Mouse (Mus musculus): ENCODE measurements around the gene Rbpj. TPM values are rescaled to one million over a fixed set of nuclear protein-coding genes. Genes with fewer than 3 reads are reported as not detected.

Gene Rbpj
- polyA plus RNA-seq (2014; fragmentation: Nextera tagmentation; extraction: Ambion mirVana) = 56.1 and 65.0 TPM in 2 replicates

DNA sequence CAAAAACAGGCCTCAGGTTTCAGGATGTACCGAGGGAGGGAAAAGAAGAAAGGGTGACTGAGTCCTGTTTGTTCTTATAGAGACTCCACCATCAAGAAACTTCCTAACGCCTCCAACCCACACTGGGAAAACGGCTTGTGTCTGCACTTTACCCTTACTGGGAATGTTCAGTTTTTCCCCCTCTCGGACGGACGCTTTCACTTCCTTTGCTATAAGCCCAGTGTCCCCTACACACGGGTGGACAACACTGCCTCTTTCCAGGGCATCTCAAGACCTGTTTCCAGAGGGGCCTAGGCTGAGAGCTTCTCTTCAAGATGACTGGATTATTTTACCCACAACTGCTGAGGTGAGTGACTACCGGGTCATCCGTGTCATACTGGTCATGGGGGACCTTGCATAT, at the start of gene Rbpj:
Rbpj (plus strand) TSS at position 270 of the 400 bp plus-strand sequence.
- no peak within 1 kb of the TSS for H3K9ac ChIP-seq (ENCODE audit: low read depth, low read length)
- no peaks in the 10 kb centered on the region for H3K36me3 ChIP-seq (ENCODE audit: control insufficient read depth, insufficient read depth, low read length)
- ATAC-seq (ENCODE audit: low FRiP score) (no peak), DNase-seq (ENCODE audit: low spot score) (no peak)
- H3K9me3 ChIP-seq (ENCODE audit: control insufficient read depth, low read length) = no peaks in the 10 kb centered on the region
- WGBS = 88% methylated on average over 9 of the region's 9 CpGs
- no peak within 1 kb of the TSS for H3K4me3 ChIP-seq (ENCODE audit: low read depth, low read length)
- H3K27ac ChIP-seq (ENCODE audit: low read depth, low read length) = no peak within 1 kb of the TSS
- H3K4me1 ChIP-seq (replicated peaks; ENCODE audit: control insufficient read depth, insufficient read depth, low read length) = no peaks in the 10 kb centered on the region
- H3K27me3 ChIP-seq (ENCODE audit: control insufficient read depth, insufficient read depth, low read length) = no peaks in the 10 kb centered on the region
- H3K4me2 ChIP-seq (replicated peaks; ENCODE audit: low read depth, low read length) = no peak within 1 kb of the TSS

DNA sequence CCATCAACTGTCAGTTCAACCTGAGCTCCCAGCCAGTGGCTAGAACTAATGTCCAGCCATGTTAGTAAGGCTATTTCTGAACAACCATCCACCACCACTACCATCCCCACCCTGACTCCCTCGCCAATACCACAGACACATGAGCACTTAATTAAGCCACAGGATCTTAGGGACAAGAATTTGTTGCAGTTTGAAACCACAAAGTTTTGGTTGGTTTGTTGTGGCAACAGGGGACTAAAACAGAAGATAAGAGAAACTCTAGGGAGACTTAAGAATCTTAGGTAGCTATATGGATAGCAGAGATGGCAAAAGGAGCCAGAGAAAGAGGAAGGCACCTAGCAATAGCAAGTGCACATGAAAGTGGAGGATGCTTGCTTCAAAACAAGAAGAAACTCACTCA, 45.2 kb upstream of the Rbpj start:
- no peak for ATAC-seq (ENCODE audit: low FRiP score)
- H3K9ac ChIP-seq (ENCODE audit: low read depth, low read length) = no peak overlapping the region
- no peaks in the 10 kb centered on the region for H3K27me3 ChIP-seq (ENCODE audit: control insufficient read depth, insufficient read depth, low read length)
- H3K4me2 ChIP-seq (replicated peaks; ENCODE audit: low read depth, low read length) = no peak overlapping the region
- H3K9me3 ChIP-seq (ENCODE audit: control insufficient read depth, low read length) = no peaks in the 10 kb centered on the region
- H3K4me1 ChIP-seq (replicated peaks; ENCODE audit: control insufficient read depth, insufficient read depth, low read length) = no peaks in the 10 kb centered on the region
- no peak overlapping the region for H3K27ac ChIP-seq (ENCODE audit: low read depth, low read length)
- WGBS = 83% methylated on average over 1 of the region's 1 CpGs
- H3K4me3 ChIP-seq (ENCODE audit: low read depth, low read length) = no peak overlapping the region
- H3K36me3 ChIP-seq (ENCODE audit: control insufficient read depth, insufficient read depth, low read length) = no peaks in the 10 kb centered on the region
- DNase-seq (ENCODE audit: low spot score) = no peak

DNA sequence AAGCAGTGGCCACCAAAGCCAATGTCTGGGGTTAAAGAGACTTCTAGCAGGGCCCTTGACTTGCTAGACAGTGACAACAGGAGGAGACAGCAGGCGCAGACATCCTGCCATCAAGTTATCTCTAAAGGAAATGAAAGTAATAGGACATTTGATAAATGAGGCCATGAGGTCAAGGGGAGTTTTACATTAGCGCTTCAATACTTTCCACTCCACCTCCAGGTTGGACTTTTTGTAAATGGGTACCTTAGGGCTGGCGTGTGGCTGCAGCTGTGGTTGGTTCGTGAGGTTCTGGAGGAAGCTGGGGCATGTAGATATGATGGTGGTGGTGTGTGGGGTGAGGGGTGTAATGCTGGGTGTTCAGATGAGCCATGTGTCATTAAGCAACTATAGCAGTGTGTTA, 44.7 kb upstream of the Rbpj start:
- Histone ChIP-seq H3K27ac (ENCODE audit: low read depth, low read length) (no peak overlapping the region), H3K36me3 (ENCODE audit: control insufficient read depth, insufficient read depth, low read length) (no peaks in the 10 kb centered on the region), H3K4me2 (replicated peaks; ENCODE audit: low read depth, low read length) (no peak overlapping the region), H3K9me3 (ENCODE audit: control insufficient read depth, low read length) (no peaks in the 10 kb centered on the region), H3K27me3 (ENCODE audit: control insufficient read depth, insufficient read depth, low read length) (no peaks in the 10 kb centered on the region), H3K4me3 (ENCODE audit: low read depth, low read length) (no peak overlapping the region), H3K4me1 (replicated peaks; ENCODE audit: control insufficient read depth, insufficient read depth, low read length) (no peaks in the 10 kb centered on the region), H3K9ac (ENCODE audit: low read depth, low read length) (no peak overlapping the region)
- ATAC-seq (ENCODE audit: low FRiP score) (no peak), DNase-seq (ENCODE audit: low spot score) (no peak)
- 82% methylated on average over 4 of the region's 4 CpGs for WGBS

DNA sequence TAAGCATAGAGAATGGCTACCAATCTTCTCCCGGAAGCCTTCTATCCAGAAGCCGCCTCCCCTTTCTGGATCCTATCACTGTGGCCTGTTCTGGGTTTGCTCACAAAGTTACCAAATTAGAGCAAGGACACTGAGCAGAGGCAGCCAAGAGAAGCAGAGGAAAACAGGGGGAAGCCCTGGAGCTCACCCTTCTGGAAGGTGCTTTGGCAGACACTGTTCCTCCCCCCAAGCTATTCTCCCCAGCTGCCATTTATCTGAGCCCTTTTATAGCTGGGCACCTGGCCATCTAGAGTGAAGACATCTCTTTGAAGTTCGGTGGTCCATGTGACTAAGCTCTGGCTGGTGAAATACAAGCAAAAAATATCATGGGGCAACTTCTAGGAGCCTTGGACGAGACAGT, 38.5 kb upstream of the Rbpj start:
- ATAC-seq (ENCODE audit: low FRiP score) (no peak), DNase-seq (ENCODE audit: low spot score) (no peak)
- no peaks in the 10 kb centered on the region for H3K9me3 ChIP-seq (ENCODE audit: control insufficient read depth, low read length)
- no peaks in the 10 kb centered on the region for H3K4me1 ChIP-seq (replicated peaks; ENCODE audit: control insufficient read depth, insufficient read depth, low read length)
- no peak overlapping the region for H3K27ac ChIP-seq (ENCODE audit: low read depth, low read length)
- H3K4me3 ChIP-seq (ENCODE audit: low read depth, low read length) = no peak overlapping the region
- H3K27me3 ChIP-seq (ENCODE audit: control insufficient read depth, insufficient read depth, low read length) = no peaks in the 10 kb centered on the region
- WGBS = 86% methylated on average over 4 of the region's 4 CpGs
- H3K36me3 ChIP-seq (ENCODE audit: control insufficient read depth, insufficient read depth, low read length) = no peaks in the 10 kb centered on the region
- no peak overlapping the region for H3K4me2 ChIP-seq (replicated peaks; ENCODE audit: low read depth, low read length)
- no peak overlapping the region for H3K9ac ChIP-seq (ENCODE audit: low read depth, low read length)

DNA sequence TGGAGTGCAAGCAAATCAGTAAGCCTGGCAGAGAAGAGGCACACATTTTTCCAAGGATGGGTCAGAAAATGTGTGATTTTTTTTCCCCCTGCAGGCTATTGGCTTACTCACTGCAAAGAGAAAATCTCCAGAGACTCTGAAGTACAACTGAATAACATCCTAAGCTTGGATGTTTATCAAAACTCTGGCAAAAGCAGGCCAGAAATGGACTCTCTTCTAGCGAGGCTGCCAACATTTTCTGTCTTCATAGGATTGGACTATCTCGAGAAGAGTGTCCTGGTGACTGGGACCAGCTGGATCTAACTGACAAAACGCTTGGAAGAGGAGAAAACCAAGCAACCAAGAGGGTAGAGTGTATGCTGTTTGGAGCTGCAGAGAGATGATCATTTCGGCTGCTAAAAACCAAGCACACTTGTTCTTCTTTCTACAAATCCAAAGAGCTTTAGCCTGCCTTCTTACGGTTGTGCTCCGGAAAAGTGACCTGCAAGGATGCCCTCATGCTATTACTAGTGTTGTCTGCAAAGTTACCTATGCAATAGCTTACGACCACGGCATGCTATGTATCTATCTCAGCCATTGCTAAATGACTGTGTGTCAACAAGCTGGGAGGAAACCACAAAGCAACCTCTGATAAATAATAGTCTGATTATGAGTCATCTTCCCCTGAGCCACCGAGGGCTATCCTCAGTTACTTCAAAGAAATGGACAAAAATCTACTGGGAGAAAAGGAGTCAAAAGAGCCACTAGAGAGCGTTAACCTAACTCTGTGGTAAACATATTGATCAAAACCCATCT, 36.1 kb upstream of the Rbpj start:
- H3K9me3 ChIP-seq (ENCODE audit: control insufficient read depth, low read length) = no peaks in the 10 kb centered on the region
- no peak overlapping the region for H3K4me2 ChIP-seq (replicated peaks; ENCODE audit: low read depth, low read length)
- H3K36me3 ChIP-seq (ENCODE audit: control insufficient read depth, insufficient read depth, low read length) = no peaks in the 10 kb centered on the region
- no peak for ATAC-seq (ENCODE audit: low FRiP score)
- DNase-seq (ENCODE audit: low spot score) = no peak
- no peaks in the 10 kb centered on the region for H3K4me1 ChIP-seq (replicated peaks; ENCODE audit: control insufficient read depth, insufficient read depth, low read length)
- no peak overlapping the region for H3K9ac ChIP-seq (ENCODE audit: low read depth, low read length)
- H3K27me3 ChIP-seq (ENCODE audit: control insufficient read depth, insufficient read depth, low read length) = no peaks in the 10 kb centered on the region
- WGBS = 90% methylated on average over 10 of the region's 10 CpGs
- H3K27ac ChIP-seq (ENCODE audit: low read depth, low read length) = no peak overlapping the region
- H3K4me3 ChIP-seq (ENCODE audit: low read depth, low read length) = no peak overlapping the region

DNA sequence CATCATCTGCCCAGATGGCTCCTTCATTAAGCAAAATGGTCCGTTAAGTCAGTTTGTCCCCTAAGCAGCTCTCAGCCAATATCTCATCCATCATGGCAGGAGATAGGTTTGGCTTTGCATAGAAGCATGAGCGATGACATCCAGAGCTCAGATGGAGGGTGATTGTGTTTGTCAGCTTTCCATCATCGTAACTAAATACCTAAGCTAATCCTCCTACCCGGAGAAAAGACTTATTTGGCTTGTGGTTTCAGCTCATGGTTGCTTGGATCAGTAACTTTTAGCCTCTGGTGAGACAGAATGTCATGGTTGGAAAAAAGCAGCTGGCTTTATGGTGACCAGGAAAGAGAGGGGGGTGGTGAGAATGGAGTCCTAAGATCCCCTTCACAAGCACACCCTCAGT, 33.5 kb upstream of the Rbpj start:
- H3K4me1 ChIP-seq (replicated peaks; ENCODE audit: control insufficient read depth, insufficient read depth, low read length) = no peaks in the 10 kb centered on the region
- H3K9me3 ChIP-seq (ENCODE audit: control insufficient read depth, low read length) = no peaks in the 10 kb centered on the region
- no peak overlapping the region for H3K4me2 ChIP-seq (replicated peaks; ENCODE audit: low read depth, low read length)
- H3K4me3 ChIP-seq (ENCODE audit: low read depth, low read length) = no peak overlapping the region
- no peak overlapping the region for H3K27ac ChIP-seq (ENCODE audit: low read depth, low read length)
- DNase-seq (ENCODE audit: low spot score) = no peak
- no peaks in the 10 kb centered on the region for H3K27me3 ChIP-seq (ENCODE audit: control insufficient read depth, insufficient read depth, low read length)
- WGBS = 81% methylated on average over 4 of the region's 4 CpGs
- H3K9ac ChIP-seq (ENCODE audit: low read depth, low read length) = no peak overlapping the region
- no peak for ATAC-seq (ENCODE audit: low FRiP score)
- H3K36me3 ChIP-seq (ENCODE audit: control insufficient read depth, insufficient read depth, low read length) = no peaks in the 10 kb centered on the region

DNA sequence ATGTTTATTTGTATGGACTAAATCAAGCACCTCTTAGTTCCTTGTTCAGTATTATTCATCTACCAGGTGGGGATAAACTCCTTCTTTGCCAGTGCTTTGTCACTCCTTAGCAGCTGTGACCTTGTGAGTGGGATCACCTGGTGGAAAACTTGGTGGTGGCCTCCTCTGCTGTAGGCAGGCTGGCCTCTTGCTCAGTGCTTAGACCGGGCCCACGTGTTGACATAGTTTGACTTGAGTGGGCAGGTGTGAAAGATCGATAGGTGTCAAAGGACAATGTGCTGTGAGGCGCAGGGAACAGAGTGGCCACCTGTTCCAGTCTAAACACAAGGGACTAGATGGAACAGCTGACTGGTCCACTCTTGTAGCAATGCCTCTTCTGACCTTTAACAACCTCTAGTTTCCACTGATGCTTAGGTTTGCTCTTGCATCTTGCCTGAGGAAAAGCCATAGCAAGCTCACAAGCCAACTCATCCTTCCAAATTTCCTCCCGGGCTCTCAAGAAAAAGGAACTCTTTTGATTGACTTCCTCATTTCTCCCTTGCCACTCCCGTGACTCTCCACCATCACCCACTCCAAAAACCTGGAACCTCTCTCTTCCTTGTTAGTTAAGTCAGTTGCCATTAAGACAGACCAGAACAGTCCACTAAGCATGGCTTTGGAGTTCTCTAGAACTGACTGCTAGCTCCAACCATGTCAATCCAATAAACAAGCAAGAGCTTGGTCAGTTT, 28.9 kb upstream of the Rbpj start:
- Histone ChIP-seq H3K27ac (ENCODE audit: low read depth, low read length) (no peak overlapping the region), H3K9ac (ENCODE audit: low read depth, low read length) (no peak overlapping the region), H3K27me3 (ENCODE audit: control insufficient read depth, insufficient read depth, low read length) (no peaks in the 10 kb centered on the region), H3K4me1 (replicated peaks; ENCODE audit: control insufficient read depth, insufficient read depth, low read length) (no peaks in the 10 kb centered on the region), H3K9me3 (ENCODE audit: control insufficient read depth, low read length) (no peaks in the 10 kb centered on the region), H3K4me3 (ENCODE audit: low read depth, low read length) (no peak overlapping the region), H3K4me2 (replicated peaks; ENCODE audit: low read depth, low read length) (no peak overlapping the region), H3K36me3 (ENCODE audit: control insufficient read depth, insufficient read depth, low read length) (no peaks in the 10 kb centered on the region)
- 89% methylated on average over 6 of the region's 6 CpGs for WGBS
- ATAC-seq (ENCODE audit: low FRiP score) = no peak
- DNase-seq (ENCODE audit: low spot score) = no peak

DNA sequence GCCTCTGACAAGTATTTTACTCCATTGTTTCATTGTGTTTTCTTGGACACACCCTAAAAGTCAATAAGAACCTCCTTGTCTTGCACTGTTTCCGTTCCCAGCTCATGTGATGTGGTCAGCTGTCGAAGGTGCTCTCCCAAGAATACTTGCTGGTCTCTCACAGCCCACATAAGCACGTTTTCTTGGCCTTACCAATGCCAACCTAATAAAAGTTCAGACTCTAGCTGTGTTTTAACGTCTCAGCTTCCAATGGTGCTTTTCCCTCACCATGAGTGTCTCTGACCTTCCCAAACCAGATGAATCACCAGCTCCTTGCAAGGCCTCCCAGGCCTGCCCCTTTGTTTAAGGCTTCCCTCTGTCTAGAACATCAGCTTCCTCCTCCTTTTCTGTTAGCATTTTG, 28.2 kb upstream of the Rbpj start:
- 78% methylated on average over 4 of the region's 4 CpGs for WGBS
- no peaks in the 10 kb centered on the region for H3K36me3 ChIP-seq (ENCODE audit: control insufficient read depth, insufficient read depth, low read length)
- H3K27ac ChIP-seq (ENCODE audit: low read depth, low read length) = no peak overlapping the region
- no peaks in the 10 kb centered on the region for H3K9me3 ChIP-seq (ENCODE audit: control insufficient read depth, low read length)
- no peak overlapping the region for H3K4me3 ChIP-seq (ENCODE audit: low read depth, low read length)
- no peaks in the 10 kb centered on the region for H3K4me1 ChIP-seq (replicated peaks; ENCODE audit: control insufficient read depth, insufficient read depth, low read length)
- DNase-seq (ENCODE audit: low spot score) (no peak), ATAC-seq (ENCODE audit: low FRiP score) (no peak)
- H3K4me2 ChIP-seq (replicated peaks; ENCODE audit: low read depth, low read length) = no peak overlapping the region
- no peak overlapping the region for H3K9ac ChIP-seq (ENCODE audit: low read depth, low read length)
- no peaks in the 10 kb centered on the region for H3K27me3 ChIP-seq (ENCODE audit: control insufficient read depth, insufficient read depth, low read length)

DNA sequence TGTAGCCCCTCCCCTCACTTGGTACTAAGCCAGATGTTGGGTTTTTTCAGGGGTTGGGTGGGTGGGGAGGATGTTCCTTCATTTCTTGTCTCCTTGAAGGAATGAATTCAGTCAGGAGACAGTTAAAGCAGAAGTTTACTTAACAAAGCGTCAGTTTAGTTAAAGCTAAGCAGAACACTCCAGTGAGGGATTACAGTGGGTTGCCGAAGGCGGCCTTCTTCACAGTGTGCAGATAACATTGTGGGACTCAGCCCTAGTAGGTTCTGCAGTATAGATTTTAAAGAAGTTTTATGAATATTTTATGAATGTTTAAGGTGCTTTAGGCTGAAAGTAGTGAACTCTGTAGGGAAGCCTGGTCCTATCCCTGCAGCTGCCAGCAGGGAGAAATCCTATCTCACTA, 27.7 kb upstream of the Rbpj start:
- Histone ChIP-seq H3K27me3 (ENCODE audit: control insufficient read depth, insufficient read depth, low read length) (no peaks in the 10 kb centered on the region), H3K27ac (ENCODE audit: low read depth, low read length) (no peak overlapping the region), H3K4me3 (ENCODE audit: low read depth, low read length) (no peak overlapping the region), H3K4me1 (replicated peaks; ENCODE audit: control insufficient read depth, insufficient read depth, low read length) (no peaks in the 10 kb centered on the region), H3K36me3 (ENCODE audit: control insufficient read depth, insufficient read depth, low read length) (no peaks in the 10 kb centered on the region), H3K4me2 (replicated peaks; ENCODE audit: low read depth, low read length) (no peak overlapping the region), H3K9me3 (ENCODE audit: control insufficient read depth, low read length) (no peaks in the 10 kb centered on the region), H3K9ac (ENCODE audit: low read depth, low read length) (no peak overlapping the region)
- no peak for DNase-seq (ENCODE audit: low spot score)
- no peak for ATAC-seq (ENCODE audit: low FRiP score)
- 87% methylated on average over 3 of the region's 3 CpGs for WGBS
